Mouse (Mus musculus) naive thymus-derived CD4-positive, alpha-beta T cell, adult 2 months (primary cell): ENCODE measurements around the gene Rad9b.

Source experiments
- DNase-seq: peaks from one replicate; pipeline ENCODE4 v3.0.0-alpha.2; 2011; ENCODE audit warnings: low read depth

Rad9b gene

GRCm38 (mm10) chr5:122353807-122354491 lies at the start of gene Rad9b, which contains the start of gene Vps29:
Rad9b (minus strand) TSS chr5:122354233.
Vps29 (plus strand) TSS chr5:122354369.
- DNase-seq = peak; percentile 100

- no peak for DNase-seq
Observed at GRCm38 (mm10) chr5:122403362-122403761, 49.3 kb upstream of the Rad9b start.

- DNase-seq = no peak
Observed at GRCm38 (mm10) chr5:122402772-122403171, 48.7 kb upstream of the Rad9b start.

- no peak for DNase-seq
Observed at GRCm38 (mm10) chr5:122402160-122402559, 48.1 kb upstream of the Rad9b start.

GRCm38 (mm10) chr5:122401303-122401640 lies 47.2 kb upstream of the Rad9b start:
- peak; percentile 81 for DNase-seq

GRCm38 (mm10) chr5:122400628-122401302 lies 46.7 kb upstream of the Rad9b start:
- DNase-seq = no peak

GRCm38 (mm10) chr5:122399871-122400270 lies 45.8 kb upstream of the Rad9b start:
- no peak for DNase-seq

GRCm38 (mm10) chr5:122397495-122397894 lies 43.5 kb upstream of the Rad9b start:
- DNase-seq = no peak

- DNase-seq = no peak
Observed at GRCm38 (mm10) chr5:122396791-122397190, 42.8 kb upstream of the Rad9b start.

GRCm38 (mm10) chr5:122393887-122394286 lies 39.9 kb upstream of the Rad9b start:
- peak; percentile 90 for DNase-seq

GRCm38 (mm10) chr5:122392227-122393004 lies 38.4 kb upstream of the Rad9b start:
- DNase-seq = peak; percentile 61

GRCm38 (mm10) chr5:122391786-122392180 lies 37.8 kb upstream of the Rad9b start, which contains the start of gene Arpc3:
Arpc3 (plus strand) TSS chr5:122391878.
- DNase-seq = peak; percentile 98

- DNase-seq = peak; percentile 39
Observed at GRCm38 (mm10) chr5:122391178-122391785, 37.2 kb upstream of the Rad9b start.

GRCm38 (mm10) chr5:122390671-122391070 lies 36.6 kb upstream of the Rad9b start:
- no peak for DNase-seq

GRCm38 (mm10) chr5:122390006-122390405 lies 36.0 kb upstream of the Rad9b start:
- no peak for DNase-seq

- peak; percentile 85 for DNase-seq
Observed at GRCm38 (mm10) chr5:122379374-122380155, 25.5 kb upstream of the Rad9b start.

- no peak for DNase-seq
Observed at GRCm38 (mm10) chr5:122378171-122378570, 24.1 kb upstream of the Rad9b start.

GRCm38 (mm10) chr5:122377101-122377833 lies 23.2 kb upstream of the Rad9b start:
- no peak for DNase-seq

- DNase-seq = no peak
Observed at GRCm38 (mm10) chr5:122372878-122373277, 18.8 kb upstream of the Rad9b start.

- DNase-seq = peak; percentile 99
Observed at GRCm38 (mm10) chr5:122372192-122372769, 18.2 kb upstream of the Rad9b start, which contains the start of gene Fam216a. Fam216a (minus strand) TSS chr5:122372364.
